Comparison of ENCODE assay signal across 19 mouse cellular contexts in genomic region chr16:63287655-63288054, GRCm38 (mm10).
DNase-seq lines count a peak whose midpoint lies in the region; ATAC-seq and TF ChIP-seq lines count a peak whose summit lies in the region.
"Had no signal": no experiment of that assay in that cellular context is flagged by ENCODE, and none has a peak within 500 bp of the region (broad histone marks: within the 10 kb centered on the region; RNA-seq: fewer than 3 reads in every experiment).

No protein-coding gene starts in this region.

- no peak for TF ChIP-seq CTCF in lung, postnatal 0 days (IDR thresholded peaks at IDR 0.05)

- no peaks in the 10 kb centered on the region for H3K36me3 ChIP-seq in kidney, embryonic 15.5 days
- H3K36me3 ChIP-seq in kidney, embryonic 14.5 days (ENCODE audit: control insufficient read depth, insufficient read depth, low read length): no peaks in the 10 kb centered on the region
- no peaks in the 10 kb centered on the region for H3K36me3 ChIP-seq in lung, postnatal 0 days (ENCODE audit: insufficient read depth, low read length)
- H3K36me3 ChIP-seq in intestine, embryonic 16.5 days (ENCODE audit: control insufficient read depth, insufficient read depth, low read length): no peaks in the 10 kb centered on the region
- H3K36me3 ChIP-seq: forebrain, embryonic 15.5 days; midbrain, embryonic 12.5 days; neural tube, embryonic 15.5 days had no signal

- H3K9me3 ChIP-seq in kidney, embryonic 15.5 days (replicated peaks): no peaks in the 10 kb centered on the region
- no peaks in the 10 kb centered on the region for H3K9me3 ChIP-seq in kidney, embryonic 14.5 days (ENCODE audit: control insufficient read depth, low read length)
- no peaks in the 10 kb centered on the region for H3K9me3 ChIP-seq in lung, postnatal 0 days (ENCODE audit: low read length)
- no peaks in the 10 kb centered on the region for H3K9me3 ChIP-seq in intestine, embryonic 16.5 days (ENCODE audit: control insufficient read depth, low read length)
- H3K9me3 ChIP-seq: forebrain, embryonic 15.5 days; midbrain, embryonic 12.5 days; neural tube, embryonic 15.5 days had no signal

- ATAC-seq in kidney, embryonic 15.5 days (replicated peaks; ENCODE audit: low FRiP score): peak; percentile 58; the same call in 1 of the 2 replicates
- ATAC-seq in kidney, embryonic 14.5 days (ENCODE audit: low FRiP score, low TSS enrichment): no peak; the same call in 1 of the 2 replicates
- no peak for ATAC-seq in lung, postnatal 0 days
- ATAC-seq in intestine, embryonic 16.5 days: 0 out of 2 replicates have a peak, but pooled peaks have one; percentile 31
- no peak for ATAC-seq in activated CD4-positive, CD25-positive, alpha-beta regulatory T cell, adult 4 months
- no peak for ATAC-seq in CD4-positive, CD25-positive, alpha-beta regulatory T cell, adult 4 months
- ATAC-seq: forebrain, embryonic 15.5 days; hindbrain, embryonic 16.5 days had no signal

- no peaks in the 10 kb centered on the region for H3K27me3 ChIP-seq in kidney, embryonic 15.5 days
- no peaks in the 10 kb centered on the region for H3K27me3 ChIP-seq in kidney, embryonic 14.5 days (ENCODE audit: control insufficient read depth, insufficient read depth, low read length)
- no peaks in the 10 kb centered on the region for H3K27me3 ChIP-seq in lung, postnatal 0 days (replicated peaks; ENCODE audit: insufficient read depth, low read length)
- H3K27me3 ChIP-seq in intestine, embryonic 16.5 days (replicated peaks; ENCODE audit: control insufficient read depth, insufficient read depth, low read length): no peaks in the 10 kb centered on the region
- H3K27me3 ChIP-seq: forebrain, embryonic 15.5 days; midbrain, embryonic 12.5 days; neural tube, embryonic 15.5 days had no signal

- 43% methylated on average over 7 of the region's 7 CpGs for WGBS in kidney, embryonic 15.5 days
- 56% methylated on average over 7 of the region's 7 CpGs for WGBS in kidney, embryonic 14.5 days
- WGBS in lung, postnatal 0 days: 59% methylated on average over 7 of the region's 7 CpGs
- WGBS in intestine, embryonic 16.5 days: 66% methylated on average over 7 of the region's 7 CpGs

- H3K4me3 ChIP-seq in kidney, embryonic 15.5 days (replicated peaks): no peak overlapping the region
- no peak overlapping the region for H3K4me3 ChIP-seq in kidney, embryonic 14.5 days (ENCODE audit: low read length)
- no peak overlapping the region for H3K4me3 ChIP-seq in lung, postnatal 0 days (ENCODE audit: low read depth, low read length)
- H3K4me3 ChIP-seq in intestine, embryonic 16.5 days (ENCODE audit: low read length): no peak overlapping the region
- H3K4me3 ChIP-seq: forebrain, embryonic 15.5 days; midbrain, embryonic 12.5 days; neural tube, embryonic 15.5 days had no signal

- no peak for TF ChIP-seq EP300 in lung, postnatal 0 days (IDR thresholded peaks at IDR 0.05)

- peak; percentile 6 for DNase-seq in lung, postnatal 0 days (ENCODE audit: low spot score)
- DNase-seq in lung, postnatal 10 days: no peak
- no peak for DNase-seq in layer of hippocampus, adult 8-10 months (ENCODE audit: low spot score in 2 of 2)
- DNase-seq: adrenal gland, postnatal 10 days; cerebellum, adult 11-12 months; kidney, postnatal 10 days; right cerebral cortex, postnatal 4 days; thymus, postnatal 25 days had no signal

- H3K9ac ChIP-seq in kidney, embryonic 15.5 days: no peak overlapping the region
- H3K9ac ChIP-seq in kidney, embryonic 14.5 days (ENCODE audit: low read depth, low read length): no peak overlapping the region
- no peak overlapping the region for H3K9ac ChIP-seq in lung, postnatal 0 days (replicated peaks; ENCODE audit: low read depth)
- no peak overlapping the region for H3K9ac ChIP-seq in intestine, embryonic 16.5 days (ENCODE audit: low read depth, low read length)
- H3K9ac ChIP-seq: forebrain, embryonic 15.5 days; liver, embryonic 14.5 days; midbrain, embryonic 12.5 days; neural tube, embryonic 15.5 days had no signal

- H3K4me2 ChIP-seq in kidney, embryonic 15.5 days: no peak overlapping the region
- no peak overlapping the region for H3K4me2 ChIP-seq in kidney, embryonic 14.5 days (replicated peaks; ENCODE audit: low read depth, low read length)
- no peak overlapping the region for H3K4me2 ChIP-seq in lung, postnatal 0 days (replicated peaks; ENCODE audit: low read depth, low read length)
- H3K4me2 ChIP-seq in intestine, embryonic 16.5 days (ENCODE audit: low read depth, low read length): no peak overlapping the region
- H3K4me2 ChIP-seq: forebrain, embryonic 15.5 days; heart, embryonic 11.5 days; midbrain, embryonic 12.5 days; neural tube, embryonic 15.5 days had no signal

- no peaks in the 10 kb centered on the region for H3K4me1 ChIP-seq in kidney, embryonic 15.5 days
- H3K4me1 ChIP-seq in kidney, embryonic 14.5 days (ENCODE audit: control insufficient read depth, insufficient read depth, low read length): no peaks in the 10 kb centered on the region
- no peaks in the 10 kb centered on the region for H3K4me1 ChIP-seq in lung, postnatal 0 days (ENCODE audit: insufficient read depth, low read depth, low read length)
- H3K4me1 ChIP-seq in intestine, embryonic 16.5 days (ENCODE audit: control insufficient read depth, insufficient read depth, low read length): no peaks in the 10 kb centered on the region
- H3K4me1 ChIP-seq: forebrain, embryonic 15.5 days; midbrain, embryonic 12.5 days; neural tube, embryonic 15.5 days had no signal

- no peak overlapping the region for H3K27ac ChIP-seq in kidney, embryonic 15.5 days
- no peak overlapping the region for H3K27ac ChIP-seq in kidney, embryonic 14.5 days (ENCODE audit: low read depth, low read length)
- H3K27ac ChIP-seq in lung, postnatal 0 days (ENCODE audit: low read length): no peak overlapping the region
- no peak overlapping the region for H3K27ac ChIP-seq in intestine, embryonic 16.5 days (ENCODE audit: low read length)
- H3K27ac ChIP-seq: forebrain, embryonic 15.5 days; liver, embryonic 14.5 days; midbrain, embryonic 12.5 days; neural tube, embryonic 15.5 days had no signal

Comparison
In these comparisons a context has a peak if more than half of its experiments do, and no peak if none do; other contexts are left out.
1. ATAC-seq: peak in kidney, embryonic 15.5 days (single experiment) and intestine, embryonic 16.5 days (single experiment); none in kidney, embryonic 14.5 days (single experiment), lung, postnatal 0 days (single experiment), activated CD4-positive, CD25-positive, alpha-beta regulatory T cell, adult 4 months (single experiment) and CD4-positive, CD25-positive, alpha-beta regulatory T cell, adult 4 months (single experiment).